Mouse (Mus musculus): ENCODE measurements around the gene Aftph. TPM values are rescaled to one million over a fixed set of nuclear protein-coding genes. Genes with fewer than 3 reads are reported as not detected.

The Aftph gene
- polyA plus RNA-seq, 1 experiment from 2014 or later = 42.5 TPM

- 65% methylated on average over 4 of the region's 4 CpGs for WGBS
- no peaks in the 10 kb centered on the region for H3K27me3 ChIP-seq (ENCODE audit: control insufficient read depth, insufficient read depth, low read length)
- H3K4me1 ChIP-seq (ENCODE audit: control insufficient read depth, insufficient read depth, low read length) = peaks cover 21% of the 10 kb centered on the region; the same call in 1 of the 2 replicates
- no peaks in the 10 kb centered on the region for H3K36me3 ChIP-seq (ENCODE audit: control insufficient read depth, insufficient read depth, low read length)
- no peak for ATAC-seq (ENCODE audit: low read depth)
- H3K9ac ChIP-seq (replicated peaks; ENCODE audit: low read depth, low read length) = no peak overlapping the region
- H3K27ac ChIP-seq (ENCODE audit: low read depth, low read length) = no peak overlapping the region
- H3K4me3 ChIP-seq (ENCODE audit: low read depth, low read length) = no peak overlapping the region
- no peak overlapping the region for H3K4me2 ChIP-seq (ENCODE audit: low read depth, low read length)
- H3K9me3 ChIP-seq (ENCODE audit: control insufficient read depth, low read length) = no peaks in the 10 kb centered on the region
Measured at GRCm38 (mm10) chr11:20636114-20636513, 105.3 kb downstream of the Aftph start.

- H3K4me3 ChIP-seq (ENCODE audit: low read depth, low read length) = no peak overlapping the region
- 17% methylated on average over 6 of the region's 6 CpGs for WGBS
- H3K27ac ChIP-seq (ENCODE audit: low read depth, low read length) = no peak overlapping the region
- H3K9ac ChIP-seq (replicated peaks; ENCODE audit: low read depth, low read length) = no peak overlapping the region
- no peak for ATAC-seq (ENCODE audit: low read depth)
- no peaks in the 10 kb centered on the region for H3K36me3 ChIP-seq (ENCODE audit: control insufficient read depth, insufficient read depth, low read length)
- H3K27me3 ChIP-seq (ENCODE audit: control insufficient read depth, insufficient read depth, low read length) = no peaks in the 10 kb centered on the region
- H3K4me1 ChIP-seq (ENCODE audit: control insufficient read depth, insufficient read depth, low read length) = peaks cover 19% of the 10 kb centered on the region; the same call in 1 of the 2 replicates
- H3K4me2 ChIP-seq (ENCODE audit: low read depth, low read length) = no peak overlapping the region
- H3K9me3 ChIP-seq (ENCODE audit: control insufficient read depth, low read length) = no peaks in the 10 kb centered on the region
Measured at GRCm38 (mm10) chr11:20635646-20636045, 105.7 kb downstream of the Aftph start.

Other genes with a start within 250 kb of the Aftph start
- gene Sertad2, start 198.3 kb downstream of the Aftph start, polyA plus RNA-seq (2014; fragmentation: Nextera tagmentation; extraction: Ambion mirVana) = 30.5 and 34.6 TPM in 2 replicates
- gene Lgalsl, start 89.5 kb upstream of the Aftph start, polyA plus RNA-seq (2014; fragmentation: Nextera tagmentation; extraction: Ambion mirVana) = 66.1 and 70.4 TPM in 2 replicates

Data from neural tube, embryonic 14.5 days (tissue).